Mouse (Mus musculus) MEL-GATA-1-ER (cell line): Measurements from ENCODE around the gene 4930579F01Rik.

Experiments used
- DNase-seq: peaks from one replicate; pipeline ENCODE4 v3.0.0-alpha.2; 2012; ENCODE audit warnings: low read depth; ENCODE audit errors: extremely low read depth

4930579F01Rik gene

DNA sequence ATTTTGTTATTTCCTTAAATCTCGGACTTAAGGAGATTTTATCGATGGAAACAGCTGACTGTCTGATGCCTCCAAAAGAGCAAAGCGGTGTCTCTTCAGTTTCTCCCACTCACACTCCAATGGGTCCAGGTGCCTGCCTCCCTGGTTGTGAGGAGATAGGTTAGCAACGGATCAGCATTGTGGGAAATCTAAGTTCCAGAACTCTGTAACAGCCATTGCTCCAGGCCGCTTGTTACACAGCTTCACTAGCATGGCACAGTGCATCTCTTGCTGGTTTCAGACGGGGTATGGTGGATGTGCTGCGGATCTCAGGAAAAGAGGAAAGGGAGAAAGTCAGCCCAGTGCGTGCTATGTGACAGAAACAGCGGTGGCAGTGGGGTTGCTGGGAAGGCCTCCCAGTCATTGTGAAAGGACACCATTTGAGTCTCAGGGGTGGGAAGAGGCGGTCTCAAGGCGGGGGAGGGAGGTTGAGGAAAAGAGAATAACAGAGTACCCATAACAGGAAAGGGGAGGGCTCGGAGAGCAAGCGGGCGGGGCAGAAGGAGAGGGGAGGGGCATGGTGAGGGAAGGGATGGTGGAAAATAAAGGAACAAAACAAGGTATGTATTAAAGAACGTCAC, at the start of gene 4930579F01Rik:
Gene 4930579F01Rik, minus strand, starts transcription at position 143 of the 620 bp plus-strand sequence.
- DNase-seq: no peak

DNA sequence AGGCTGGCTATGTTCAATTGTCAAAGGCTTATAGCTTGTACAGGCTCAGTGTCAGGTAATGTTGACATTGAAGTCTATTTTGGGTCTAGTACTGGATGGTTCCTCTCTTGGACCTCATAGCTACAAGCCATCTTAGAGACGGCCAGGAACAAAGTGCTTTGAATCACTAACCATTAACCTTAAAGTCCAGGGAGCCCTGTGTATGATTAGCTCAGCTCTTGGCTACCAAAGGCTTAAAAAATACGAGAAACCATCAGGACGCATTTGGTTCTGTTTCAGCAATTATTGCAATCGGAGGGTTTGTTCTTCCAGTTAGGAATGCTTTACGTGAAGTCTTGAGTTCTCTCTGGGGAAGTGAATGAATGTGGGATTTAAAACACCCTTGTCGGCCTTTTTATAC, 49.3 kb upstream of the 4930579F01Rik start:
- no peak for DNase-seq

DNA sequence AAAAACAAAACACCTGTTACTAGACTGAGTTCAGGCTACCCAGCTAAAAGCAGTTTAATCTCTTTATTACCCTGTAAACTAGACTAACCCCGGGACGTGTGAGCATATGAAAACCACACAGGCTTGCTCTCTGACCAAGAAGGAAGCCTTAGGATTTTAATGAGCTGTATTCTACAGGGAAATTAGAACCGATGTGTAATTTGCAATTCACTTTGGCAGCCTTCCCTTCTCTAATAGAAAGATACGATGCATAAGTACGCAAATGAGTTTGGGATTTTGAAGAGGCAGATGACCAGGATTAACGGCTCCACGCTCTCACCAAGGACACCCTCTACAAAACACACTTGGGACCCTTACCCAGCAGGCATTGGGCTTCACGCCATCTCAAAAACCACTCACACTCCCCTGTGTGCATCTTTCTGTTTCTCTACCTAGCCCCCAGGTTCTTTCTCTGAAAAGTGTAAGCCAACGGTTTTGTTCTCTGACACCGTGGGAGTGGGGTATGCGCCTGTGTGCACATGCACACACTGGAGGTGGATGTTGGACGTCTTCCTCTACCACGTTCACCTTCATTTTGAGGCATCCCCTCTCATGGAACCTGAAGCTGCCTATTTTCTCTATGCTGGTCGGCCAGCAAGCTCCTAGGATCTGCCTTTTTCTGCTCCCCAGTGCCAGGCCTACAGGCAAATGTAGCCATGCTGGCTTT, 48.5 kb upstream of the 4930579F01Rik start:
- no peak for DNase-seq

DNA sequence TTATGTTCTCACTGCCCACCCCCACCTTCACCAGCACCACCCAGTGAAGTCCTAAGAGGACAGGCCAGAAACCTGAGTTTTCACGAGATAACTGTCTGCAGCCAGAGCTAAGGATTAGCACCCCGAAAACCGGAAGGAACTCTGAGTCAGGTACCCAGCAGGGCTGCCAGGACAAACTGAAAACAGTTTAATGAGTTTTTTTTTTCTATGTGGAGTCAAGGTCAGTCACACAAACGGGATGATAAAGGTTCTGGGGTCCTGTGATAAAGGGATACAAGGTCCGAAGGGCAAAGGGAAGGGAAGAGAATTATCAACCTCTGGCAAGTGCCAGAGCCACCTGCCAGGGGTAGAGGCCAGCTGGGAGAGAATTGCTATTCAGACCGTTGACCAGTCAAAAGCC, 47.7 kb upstream of the 4930579F01Rik start:
- peak; percentile 36 for DNase-seq

DNA sequence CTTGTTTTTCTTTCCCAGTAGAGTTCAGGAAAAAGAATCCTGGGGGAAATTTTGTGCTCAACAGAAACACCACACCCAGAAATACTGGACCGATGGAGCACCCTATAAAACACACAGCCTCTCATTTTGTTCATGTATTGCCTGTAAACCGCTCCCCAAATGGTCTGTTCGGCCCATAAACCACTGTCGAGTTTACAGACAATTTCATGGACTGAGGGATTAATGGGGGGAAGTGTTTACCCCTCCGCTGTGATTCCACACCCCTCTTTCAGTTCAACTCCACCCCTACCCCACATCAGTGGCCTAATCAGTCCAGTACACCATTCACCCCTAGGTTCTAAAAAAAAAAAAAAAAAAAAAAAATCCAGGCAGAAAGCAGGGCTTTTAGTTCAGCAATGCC, 47.3 kb upstream of the 4930579F01Rik start:
- peak; percentile 6 for DNase-seq

DNA sequence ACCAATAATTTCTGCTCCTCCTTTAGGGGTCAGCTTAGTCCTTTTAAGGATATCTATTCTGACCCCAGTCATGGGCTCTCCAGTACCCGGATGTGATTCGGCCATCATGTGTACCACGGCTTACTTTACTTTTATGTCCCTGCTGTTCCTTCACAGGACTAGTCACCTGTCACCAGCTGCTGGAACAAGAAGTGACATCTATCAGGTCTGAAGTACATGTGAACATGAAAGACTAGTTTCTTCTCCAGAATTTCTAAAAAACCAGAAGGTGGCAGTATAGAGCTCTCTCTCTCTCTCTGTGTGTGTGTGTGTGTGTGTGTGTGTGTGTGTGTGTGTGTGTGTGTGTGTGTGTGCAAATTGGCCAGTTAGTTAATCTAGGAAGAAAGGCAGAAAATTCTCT, 46.8 kb upstream of the 4930579F01Rik start:
- peak; percentile 45 for DNase-seq

DNA sequence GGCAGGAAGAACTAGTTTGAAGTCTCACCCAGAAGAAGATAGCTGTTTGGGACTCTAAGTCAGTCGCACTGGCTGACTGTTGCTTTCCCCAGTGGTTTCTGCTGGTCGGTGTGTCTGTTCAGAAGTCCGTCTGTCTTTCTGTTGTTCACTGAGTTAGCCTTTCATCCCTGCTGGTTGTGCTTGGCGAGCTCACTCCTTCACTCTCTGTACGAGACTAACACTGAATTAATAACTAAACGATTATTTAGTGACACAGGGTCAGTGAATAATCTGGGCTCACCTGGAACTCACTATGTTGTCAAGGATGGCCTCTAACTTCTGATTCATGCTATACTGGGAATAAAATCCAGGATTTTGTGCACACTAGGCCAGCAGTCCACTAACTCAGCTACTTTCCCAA, 45.8 kb upstream of the 4930579F01Rik start:
- DNase-seq: no peak

DNA sequence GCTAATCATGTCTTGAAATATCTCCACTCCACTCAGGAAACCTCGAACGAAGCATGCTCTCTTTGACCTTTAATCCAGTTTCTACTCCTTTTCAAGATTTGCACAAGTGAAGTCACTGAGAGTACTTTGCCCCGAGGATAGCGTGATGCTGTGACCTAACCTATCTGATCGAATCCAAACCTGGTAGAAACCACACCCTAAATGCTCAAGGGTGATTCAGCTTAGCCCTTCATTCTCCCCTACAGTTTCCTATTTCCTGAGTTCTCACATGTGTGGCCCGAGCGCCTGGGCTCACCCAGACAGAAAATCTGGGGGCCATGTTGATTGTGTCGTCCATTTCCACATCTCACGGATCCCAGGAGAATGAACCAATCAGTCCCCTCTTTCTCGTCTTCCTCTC, 44.4 kb upstream of the 4930579F01Rik start:
- DNase-seq: no peak

DNA sequence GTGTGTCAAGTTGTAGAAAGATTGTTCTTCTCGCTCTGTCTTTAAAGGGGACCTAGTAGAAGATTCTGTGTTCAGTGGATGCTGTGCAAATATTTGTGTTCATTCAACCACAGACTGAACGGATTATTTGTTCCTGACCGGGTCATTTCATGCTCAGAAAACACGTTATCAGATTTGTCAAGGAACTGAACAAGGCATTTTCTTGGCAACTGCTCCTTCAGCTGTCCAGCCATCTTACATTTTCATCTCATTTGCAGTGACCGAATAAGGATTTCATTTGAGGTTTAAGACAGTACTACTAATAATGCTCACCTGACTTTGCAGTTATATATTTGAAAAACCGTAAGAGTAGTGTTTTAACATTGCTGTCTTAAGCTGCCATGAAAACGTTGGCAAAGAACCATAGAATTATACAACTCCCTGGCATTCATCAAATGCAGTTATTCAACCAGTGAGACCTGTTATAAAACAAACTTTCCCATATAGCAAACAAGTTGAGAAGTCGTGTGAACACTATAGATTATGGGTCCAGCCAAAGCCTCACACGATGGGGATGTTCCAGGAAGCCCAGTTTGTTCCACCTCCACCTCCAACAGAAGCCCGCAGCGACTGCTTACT, 43.0 kb upstream of the 4930579F01Rik start:
- DNase-seq: no peak

DNA sequence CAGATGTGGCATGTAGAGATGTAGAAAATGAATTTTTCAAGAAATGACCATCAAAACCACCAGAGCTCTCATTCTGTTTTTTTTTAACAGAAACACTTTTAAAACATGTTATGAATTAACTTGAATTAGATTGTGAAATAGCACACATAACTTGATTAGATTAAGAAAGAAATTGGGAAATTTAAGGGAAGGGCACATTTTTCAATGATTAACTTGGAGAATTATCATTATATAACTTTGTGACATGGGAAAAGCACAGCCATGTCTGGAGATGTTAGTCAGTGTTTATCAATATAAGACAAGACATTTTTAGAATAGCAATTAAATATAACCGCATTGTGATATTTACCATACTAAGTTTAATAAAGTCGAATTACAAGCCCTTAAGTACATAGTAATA, 37.9 kb upstream of the 4930579F01Rik start:
- no peak for DNase-seq

DNA sequence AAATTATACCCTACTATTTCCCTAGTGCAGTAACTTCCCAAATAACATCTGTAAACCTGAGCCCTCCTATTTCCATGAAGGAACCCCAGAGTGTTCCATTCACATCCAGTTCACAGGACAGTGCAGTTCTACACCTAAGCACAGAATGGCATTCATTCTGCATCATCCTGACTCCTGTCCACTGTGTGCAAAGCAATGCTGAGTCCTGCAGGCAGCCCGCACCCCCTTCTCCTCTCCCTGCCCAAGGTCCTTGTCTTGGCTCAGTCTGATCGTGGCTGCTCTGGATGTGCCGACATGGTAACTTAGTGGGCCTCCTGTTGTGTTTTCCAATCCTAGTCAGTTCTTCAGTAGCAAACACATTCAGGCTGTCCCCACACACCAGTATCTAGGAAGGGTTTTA, 36.6 kb upstream of the 4930579F01Rik start:
- DNase-seq: no peak

DNA sequence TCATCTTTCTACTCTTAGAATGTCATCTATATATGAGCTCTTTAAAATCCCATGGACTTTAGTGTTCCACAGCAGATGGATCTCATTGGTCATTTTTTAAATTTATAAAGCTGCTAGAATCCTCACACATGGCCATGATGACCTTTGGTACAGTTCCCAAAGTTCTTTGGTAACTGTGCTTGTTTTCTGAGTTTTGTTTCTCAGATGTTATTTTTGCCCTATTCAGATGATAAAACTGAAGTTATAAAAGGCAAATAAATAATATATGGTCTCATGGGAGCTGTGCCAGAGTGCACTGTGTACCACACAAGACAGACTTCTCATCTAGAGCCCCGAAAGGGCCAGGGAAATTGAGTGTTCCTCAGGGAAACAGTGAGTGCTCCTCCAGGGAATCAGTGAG, 35.8 kb upstream of the 4930579F01Rik start:
- DNase-seq: no peak

DNA sequence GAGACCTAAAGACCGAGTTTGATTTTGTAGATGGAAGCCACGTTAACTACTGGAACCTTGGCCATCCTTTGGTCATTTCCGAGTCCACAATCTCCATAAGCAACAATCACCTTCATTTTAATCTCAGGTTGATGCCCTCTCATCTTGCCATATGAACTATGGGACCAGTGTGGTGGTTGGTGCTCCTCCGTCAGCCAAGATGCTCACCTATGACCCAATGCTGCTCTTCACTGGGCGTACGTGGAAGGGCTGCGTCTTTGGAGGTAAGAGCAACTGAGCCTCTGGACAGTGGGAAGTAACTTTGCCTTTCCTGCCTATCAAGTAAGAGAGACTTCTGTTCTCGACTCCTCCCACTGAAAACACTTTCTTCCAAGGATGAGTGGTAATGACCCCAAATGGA, 34.2 kb upstream of the 4930579F01Rik start:
- DNase-seq: no peak

DNA sequence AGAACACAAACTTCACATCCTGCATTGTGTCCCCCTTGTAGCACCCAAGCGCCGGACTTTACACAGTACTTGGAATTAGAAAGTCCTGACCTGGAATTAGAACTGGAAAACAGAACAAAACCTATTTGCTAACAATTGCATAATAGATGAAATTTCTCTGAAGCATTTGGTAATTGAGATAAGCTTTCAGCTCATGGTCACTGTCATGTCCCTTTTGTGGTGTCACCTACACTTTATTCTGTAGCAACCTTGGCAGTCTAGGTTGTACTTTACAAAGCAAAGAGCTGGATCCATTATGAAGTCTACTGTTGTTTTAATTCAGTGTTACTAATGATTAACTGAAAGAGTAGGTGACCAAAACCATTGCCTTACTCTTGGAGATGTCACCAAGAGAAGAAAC, 33.5 kb upstream of the 4930579F01Rik start:
- no peak for DNase-seq

DNA sequence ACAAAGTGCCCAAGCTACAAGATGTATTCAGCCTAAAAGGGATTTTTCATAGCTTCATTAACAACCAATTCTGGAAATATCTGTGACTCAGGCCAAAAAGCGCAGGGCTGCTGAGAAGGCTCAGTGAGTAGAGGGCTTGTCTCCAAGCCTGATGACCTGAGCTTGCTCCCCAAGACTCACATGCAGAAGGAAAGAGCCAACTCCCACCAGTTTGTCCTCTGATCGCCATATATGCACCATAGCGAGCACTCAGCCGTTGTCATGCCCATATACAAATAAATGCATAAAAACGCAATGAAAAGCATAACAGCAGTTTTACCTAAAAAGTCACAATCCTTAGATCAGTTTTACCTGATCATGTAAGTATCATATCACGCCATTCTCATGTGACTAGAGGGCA, 32.9 kb upstream of the 4930579F01Rik start:
- DNase-seq: no peak

DNA sequence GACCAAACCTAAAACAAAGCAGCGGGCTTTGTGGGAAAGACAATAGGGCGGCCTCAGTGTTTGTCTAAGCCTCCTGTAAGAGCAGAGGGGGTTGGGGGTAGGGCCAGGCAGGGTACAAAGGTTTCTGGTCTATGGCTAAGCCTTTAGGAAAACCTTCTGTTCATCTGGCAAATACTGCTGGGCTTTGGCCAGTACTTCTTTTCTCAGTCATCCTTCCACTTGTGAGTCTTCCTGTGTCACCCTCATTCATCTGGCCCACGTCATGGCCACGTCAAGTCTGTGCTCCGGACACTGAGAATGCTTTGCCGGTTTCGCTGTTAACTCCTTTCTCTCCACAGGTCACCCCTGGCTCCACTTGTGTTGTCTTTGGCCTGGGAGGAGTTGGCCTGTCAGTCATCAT, 32.2 kb upstream of the 4930579F01Rik start:
- no peak for DNase-seq

DNA sequence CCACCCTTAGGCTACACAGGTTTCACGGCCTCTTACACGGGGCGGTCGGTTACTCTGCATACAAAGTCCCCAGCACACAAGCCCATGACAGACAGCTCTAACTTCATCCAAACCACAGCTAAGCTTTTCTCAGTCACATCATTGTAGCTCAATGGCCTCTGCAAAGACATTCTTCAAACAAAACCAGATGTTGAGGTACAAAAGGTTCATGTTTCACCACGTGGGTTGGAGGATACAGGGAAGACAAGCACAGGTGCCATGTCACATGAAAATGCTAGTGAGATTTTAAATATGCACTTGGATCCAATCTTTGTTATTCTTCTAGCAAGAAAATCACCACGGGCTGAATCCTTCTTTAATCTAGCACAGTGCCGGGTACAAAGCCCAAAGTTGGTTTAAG, 31.7 kb upstream of the 4930579F01Rik start:
- DNase-seq: no peak

DNA sequence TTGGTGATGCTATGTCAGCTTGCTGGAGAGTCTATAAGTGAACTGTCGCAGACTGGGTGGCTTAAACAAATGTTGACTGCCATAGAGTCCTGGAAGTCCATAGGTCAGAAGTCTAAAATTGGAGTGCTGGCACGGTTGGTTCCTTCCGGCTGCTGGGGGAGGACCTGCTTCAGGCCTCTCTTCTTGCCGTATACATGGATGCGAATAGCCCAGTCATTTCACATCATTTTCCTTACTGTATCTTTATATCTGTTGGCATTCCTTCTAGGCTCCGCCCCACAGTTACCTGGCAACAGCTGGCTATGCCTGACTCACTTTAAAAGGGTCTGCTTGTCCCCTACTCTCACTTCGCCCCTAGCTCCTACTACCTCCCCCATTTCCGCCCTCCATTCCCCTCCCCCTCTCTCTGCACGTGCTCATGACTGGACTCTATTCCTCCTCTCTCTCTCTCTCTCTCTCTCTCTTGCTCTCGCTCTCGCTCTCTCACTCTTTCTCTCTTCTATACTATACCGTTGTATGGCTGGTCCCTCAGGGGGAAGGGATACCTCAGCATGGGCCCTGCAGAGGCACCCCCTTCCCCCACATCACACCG, 30.8 kb upstream of the 4930579F01Rik start:
- no peak for DNase-seq

DNA sequence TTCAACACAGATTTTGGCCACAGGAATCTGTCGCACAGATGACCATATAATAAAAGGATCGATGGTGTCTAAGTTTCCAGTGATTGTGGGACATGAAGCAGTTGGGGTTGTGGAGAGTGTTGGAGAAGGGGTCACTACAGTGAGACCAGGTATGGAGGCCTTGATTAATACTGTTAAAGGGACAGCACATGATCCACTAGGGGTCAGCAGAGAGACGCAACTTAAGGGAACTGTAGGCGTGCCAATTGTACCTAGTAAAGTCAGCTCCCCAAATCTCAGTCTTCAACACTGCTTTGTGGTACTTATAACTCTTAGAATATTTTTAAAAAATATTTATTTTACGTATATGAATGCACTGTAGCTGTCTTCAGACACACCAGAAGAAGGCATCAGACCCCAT, 29.3 kb upstream of the 4930579F01Rik start:
- DNase-seq: peak; percentile 50

DNA sequence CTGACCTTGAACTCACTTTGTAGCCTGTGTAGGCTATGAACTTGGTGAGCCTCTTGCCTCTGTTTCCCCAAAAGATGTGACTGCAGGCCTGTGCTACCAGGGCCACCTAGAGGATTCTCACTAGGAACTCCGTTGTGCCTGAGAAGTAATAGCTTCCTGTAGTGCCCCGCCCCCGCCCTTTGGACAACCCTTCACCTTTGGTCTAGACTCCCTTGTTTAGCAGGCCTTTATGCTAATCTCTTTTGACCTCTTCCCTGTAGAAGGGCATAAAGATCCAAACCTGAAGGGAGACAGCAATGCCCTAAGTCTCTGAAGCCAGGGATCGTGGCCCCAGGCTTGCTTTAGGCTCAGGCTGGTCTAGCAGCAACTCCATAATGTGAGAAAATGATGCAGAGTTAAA, 28.9 kb upstream of the 4930579F01Rik start:
- DNase-seq: no peak

DNA sequence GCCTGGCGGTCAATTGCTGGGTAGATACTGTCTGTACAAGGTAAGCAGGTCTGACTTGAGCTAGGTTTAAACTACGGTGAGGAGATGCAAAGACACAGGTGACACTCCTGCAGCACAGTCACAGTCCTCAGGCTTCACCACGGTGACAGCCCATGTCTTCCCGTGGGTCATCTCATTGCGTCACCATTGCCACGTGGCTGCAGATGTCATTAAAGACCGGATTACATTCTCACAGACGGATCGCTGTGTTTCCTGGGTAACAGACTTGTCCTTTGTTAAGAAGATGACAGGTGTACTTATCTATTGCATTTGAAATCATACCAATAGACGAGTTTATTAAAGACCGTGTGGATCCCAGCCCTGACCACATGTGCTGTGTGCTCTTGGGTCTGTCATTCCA, 27.5 kb upstream of the 4930579F01Rik start:
- no peak for DNase-seq

DNA sequence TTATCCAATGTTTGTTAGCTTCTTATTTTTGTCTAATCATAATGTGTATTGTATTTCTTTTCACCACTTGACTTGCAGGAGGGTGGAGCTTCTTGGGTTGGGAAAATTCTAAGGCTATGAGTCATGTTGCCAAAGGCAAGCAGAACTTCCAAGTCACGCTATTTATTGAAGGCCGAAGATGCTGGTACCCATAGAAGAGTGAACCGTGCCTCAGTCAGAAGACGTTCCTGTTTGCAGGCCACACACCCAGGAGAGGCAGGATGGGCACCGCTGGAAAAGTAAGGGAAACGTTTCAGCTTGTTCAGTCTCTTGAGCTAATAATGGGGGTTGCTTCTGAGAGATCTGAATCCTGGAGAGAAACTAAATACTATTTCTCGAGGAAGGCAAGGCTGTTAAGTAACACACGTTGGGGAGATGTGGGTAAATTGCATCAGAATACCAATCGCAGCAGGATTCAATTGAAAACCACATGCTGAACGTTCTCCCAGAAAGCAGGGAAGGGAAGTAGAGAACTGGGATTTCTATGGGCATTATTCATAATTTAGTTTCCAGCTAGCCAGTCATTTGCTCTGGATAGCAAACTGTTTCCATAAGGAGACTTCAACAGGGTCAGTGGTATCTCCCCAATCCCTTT, 24.1 kb upstream of the 4930579F01Rik start, which contains the start of gene Adh7:
Gene Adh7, plus strand, starts transcription at position 130 of the 634 bp plus-strand sequence.
- DNase-seq: no peak
